Mouse (Mus musculus) gastrocnemius, adult 2 months (tissue): Measurements from ENCODE around the gene Gtf3c3. TPM values are rescaled to one million over a fixed set of nuclear protein-coding genes. Genes with fewer than 3 reads are reported as not detected.

Experiments
- DNase-seq: peaks from one replicate; pipeline ENCODE4 v3.0.0; 2022
- H3K27ac ChIP-seq: fragments of 200-600 bp; 2 replicates; pipeline ENCODE4 v1.8.1; 2022; ENCODE audit warnings: mild to moderate bottlenecking
- H3K4me3 ChIP-seq: fragments of 200-600 bp; 2 replicates; pipeline ENCODE4 v1.8.1; 2022; ENCODE audit warnings: mild to moderate bottlenecking, moderate library complexity
- CTCF ChIP-seq: fragments of 200-600 bp; IDR thresholded peaks from 2 replicates; pipeline ENCODE4 v1.8.1; 2022; ENCODE audit warnings: antibody characterized with exemption, mild to moderate bottlenecking, moderate library complexity
- intact Hi-C: fragments of 180-260 bp; cut with DNase I; formaldehyde crosslinking; loops from one replicate; pipeline ENCODE4 v1.15.1; 2025
- long read RNA-seq, 2 experiments: library from polyadenylated mRNA; stranded (forward); transcript quantifications; one replicate each; pipeline ENCODE4 v2.0.0; 2021
- total RNA-seq, 2 experiments: library from RNA; stranded (reverse); gene quantifications; 2 replicates each; pipeline ENCODE4 v1.2.3; 2021

Gene Gtf3c3
- 10 to 100 TPM in 1 of 2 experiments, 1 to 10 TPM in 1; 8.7 to 10.5 TPM for total RNA-seq
- long read RNA-seq, experiment 1, full-length matches to known transcripts, result 6 of 7 reads
- long read RNA-seq, experiment 1, partial matches to known transcripts, result 0 of 7 reads
- long read RNA-seq, experiment 1, other reads (novel, unspliced or antisense), result 1 of 7 reads
- long read RNA-seq, experiment 2, full-length matches to known transcripts, result 3 of 4 reads
- long read RNA-seq, experiment 2, partial matches to known transcripts, result 1 of 4 reads
- long read RNA-seq, experiment 2, other reads (novel, unspliced or antisense), result 0 of 4 reads

- TF ChIP-seq CTCF, result no peak
- peak within 1 kb of the TSS; percentile 84 for H3K27ac ChIP-seq
- peak within 1 kb of the TSS; percentile 90 for H3K4me3 ChIP-seq
- DNase-seq, result peak; percentile 86
- intact Hi-C loops, result no loop called here
These were observed at the start of gene Gtf3c3 for GRCm38 (mm10) chr1:54438340-54439079. Gene Gtf3c3 (minus strand): TSS chr1:54438971.

DNA sequence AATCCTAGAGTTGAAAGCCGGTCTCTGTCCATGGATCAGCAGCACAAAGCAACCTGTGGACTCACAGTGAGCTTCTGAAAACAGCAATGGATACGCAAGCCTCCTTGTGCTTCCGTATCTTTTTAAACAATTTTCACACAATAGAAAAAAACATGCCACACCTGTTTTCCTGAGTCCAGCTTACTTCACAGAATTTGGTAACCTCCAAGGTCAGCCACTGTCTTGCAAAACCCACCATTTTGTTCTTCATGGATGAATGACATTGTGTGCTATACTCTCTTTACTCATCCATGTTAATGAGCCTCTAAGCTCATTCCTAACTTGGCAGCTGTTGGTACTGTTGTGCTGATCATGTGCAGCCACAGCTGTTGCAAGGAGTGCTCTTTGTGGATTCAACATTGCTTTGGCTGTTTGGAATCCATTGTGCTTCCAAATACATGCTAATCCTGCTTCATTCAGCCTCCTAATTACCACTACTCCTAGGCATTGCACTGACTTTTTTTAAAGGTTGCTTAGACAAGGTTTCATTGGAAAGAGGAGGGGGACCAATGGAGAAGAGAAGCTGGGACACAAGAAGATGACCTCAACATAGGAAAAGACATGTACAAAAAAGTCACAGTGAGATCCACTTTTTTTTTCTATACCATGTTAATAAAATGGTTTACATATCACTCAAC is 46.1 kb upstream of the Gtf3c3 start:
- intact Hi-C loops, result no loop called here
- H3K27ac ChIP-seq, result no peak overlapping the region
- H3K4me3 ChIP-seq, result no peak overlapping the region
- TF ChIP-seq CTCF, result no peak
- no peak for DNase-seq

DNA sequence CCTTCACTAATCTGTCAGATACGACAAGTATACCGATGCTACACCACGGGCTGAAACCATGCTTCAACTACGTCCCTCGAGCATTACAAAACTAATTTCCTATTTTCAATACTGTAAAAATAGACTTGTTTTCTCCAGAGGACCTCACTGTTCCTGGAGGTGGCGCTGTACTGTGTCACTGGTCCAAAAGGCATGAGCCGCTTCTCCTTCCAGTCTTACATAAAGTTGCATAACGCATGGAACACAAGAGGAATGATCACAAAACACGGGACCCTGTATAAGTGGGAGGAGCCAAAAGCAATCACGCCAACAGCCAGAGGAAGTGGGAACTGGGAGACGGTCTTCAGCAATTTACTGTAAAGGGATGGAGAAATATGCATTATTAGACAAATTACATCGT is 41.7 kb upstream of the Gtf3c3 start:
- Histone ChIP-seq H3K27ac (no peak overlapping the region), H3K4me3 (no peak overlapping the region)
- intact Hi-C loops, result no loop called here
- DNase-seq, result no peak
- no peak for TF ChIP-seq CTCF

GRCm38 (mm10) chr1:54468662-54469061 is 29.9 kb upstream of the Gtf3c3 start:
- H3K27ac ChIP-seq, result no peak overlapping the region
- DNase-seq, result no peak
- TF ChIP-seq CTCF, result no peak
- H3K4me3 ChIP-seq, result no peak overlapping the region
- intact Hi-C loops, result no loop called here

DNA sequence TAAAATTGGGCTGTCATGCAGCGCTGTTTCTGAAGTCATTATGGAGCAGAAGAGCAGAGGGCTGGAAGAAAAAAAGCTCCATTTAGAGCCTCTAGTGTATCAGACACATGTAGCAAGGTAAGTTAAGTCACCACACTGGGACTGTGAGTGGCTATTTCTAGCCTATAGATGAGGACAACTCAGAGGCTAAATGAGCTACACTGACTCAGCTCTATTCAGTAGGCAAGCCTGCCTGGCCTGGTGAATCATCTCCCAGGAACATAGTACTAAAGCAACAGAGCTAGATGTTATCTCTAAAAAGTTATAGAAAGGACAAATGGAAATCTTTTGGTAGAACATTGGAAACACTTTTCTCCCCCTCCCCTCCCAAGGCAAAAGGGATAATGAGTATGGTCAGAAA is 28.6 kb upstream of the Gtf3c3 start:
- intact Hi-C loops, result no loop called here
- no peak for DNase-seq
- Histone ChIP-seq H3K4me3 (no peak overlapping the region), H3K27ac (no peak overlapping the region)
- no peak for TF ChIP-seq CTCF

GRCm38 (mm10) chr1:54452116-54452515 is 13.3 kb upstream of the Gtf3c3 start:
- Histone ChIP-seq H3K4me3 (no peak overlapping the region), H3K27ac (no peak overlapping the region)
- intact Hi-C loops, result no loop called here
- DNase-seq, result no peak
- TF ChIP-seq CTCF, result no peak

DNA sequence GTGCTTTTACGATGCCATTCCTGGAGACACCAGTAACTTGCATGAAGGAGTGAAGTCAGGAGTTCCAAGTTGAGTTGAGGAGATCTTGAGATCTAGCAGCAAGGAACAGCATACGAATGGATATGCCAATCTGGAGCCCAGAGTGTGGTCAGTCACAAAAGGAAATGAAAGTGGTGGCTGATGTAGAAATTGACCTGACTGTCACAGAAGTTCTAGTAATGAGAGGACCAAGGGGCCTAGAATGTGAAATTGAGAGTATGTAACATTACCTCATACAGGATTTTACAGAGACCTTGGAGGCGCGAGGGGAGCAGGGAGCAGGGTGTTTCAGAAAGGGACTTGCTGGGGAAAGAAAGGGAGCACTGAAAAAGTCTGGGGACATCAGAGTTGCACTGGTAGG is 10.1 kb upstream of the Gtf3c3 start:
- intact Hi-C loops, result no loop called here
- no peak overlapping the region for H3K4me3 ChIP-seq
- no peak overlapping the region for H3K27ac ChIP-seq
- no peak for TF ChIP-seq CTCF
- no peak for DNase-seq

DNA sequence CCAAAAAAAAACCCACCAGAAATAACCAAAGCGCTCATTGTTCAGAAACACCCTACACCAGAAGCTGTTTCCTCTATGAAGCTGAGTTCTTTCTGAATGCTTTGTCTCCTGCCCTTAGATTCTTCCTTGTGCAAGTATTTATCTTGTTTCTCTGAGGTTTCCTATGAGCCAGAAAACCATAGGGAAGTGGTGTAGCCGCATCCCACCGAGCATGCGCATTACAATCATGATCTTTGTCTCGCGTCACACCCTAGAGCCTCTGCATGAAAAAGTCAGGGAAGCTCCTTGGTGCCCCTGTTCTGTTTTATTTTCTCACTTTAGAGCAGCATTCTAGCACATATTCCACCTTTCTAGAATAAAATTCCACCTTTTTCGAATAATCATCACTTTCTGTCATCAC is 4.9 kb upstream of the Gtf3c3 start:
- no peak overlapping the region for H3K4me3 ChIP-seq
- no peak overlapping the region for H3K27ac ChIP-seq
- DNase-seq, result no peak
- intact Hi-C loops, result no loop called here
- TF ChIP-seq CTCF, result no peak

DNA sequence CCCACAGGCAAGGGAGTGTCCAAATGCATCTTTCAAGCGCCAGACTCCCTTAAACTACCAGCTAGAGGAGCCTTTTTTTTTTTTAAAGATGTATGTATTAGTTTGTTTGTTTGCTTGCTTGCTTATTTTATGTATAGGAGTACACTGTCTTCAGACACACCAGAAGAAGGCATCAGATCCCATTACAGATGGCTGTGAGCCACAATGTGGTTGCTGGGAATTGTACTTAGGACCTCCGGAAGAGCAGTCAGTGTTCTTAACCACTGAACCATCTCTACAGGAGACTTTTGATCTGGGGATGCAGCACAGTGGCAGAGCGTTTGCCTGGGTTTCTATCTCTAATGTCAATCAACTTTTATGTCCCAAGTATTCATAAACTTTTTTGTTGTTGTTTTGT is 307 bp upstream of the Gtf3c3 start:
- Histone ChIP-seq H3K4me3 (peak overlapping the region; percentile 90), H3K27ac (peak overlapping the region; percentile 84)
- no peak for DNase-seq
- intact Hi-C loops, result no loop called here
- TF ChIP-seq CTCF, result no peak

- DNase-seq, result no peak
- intact Hi-C loops, result loop anchor here (10.0 kb wide), 1 partner anchor 583 kb away; no protein-coding TSS in a partner anchor
- no peak overlapping the region for H3K4me3 ChIP-seq
- no peak for TF ChIP-seq CTCF
- H3K27ac ChIP-seq, result no peak overlapping the region
These were observed 16.5 kb downstream of the Gtf3c3 start for GRCm38 (mm10) chr1:54422195-54422750.

DNA sequence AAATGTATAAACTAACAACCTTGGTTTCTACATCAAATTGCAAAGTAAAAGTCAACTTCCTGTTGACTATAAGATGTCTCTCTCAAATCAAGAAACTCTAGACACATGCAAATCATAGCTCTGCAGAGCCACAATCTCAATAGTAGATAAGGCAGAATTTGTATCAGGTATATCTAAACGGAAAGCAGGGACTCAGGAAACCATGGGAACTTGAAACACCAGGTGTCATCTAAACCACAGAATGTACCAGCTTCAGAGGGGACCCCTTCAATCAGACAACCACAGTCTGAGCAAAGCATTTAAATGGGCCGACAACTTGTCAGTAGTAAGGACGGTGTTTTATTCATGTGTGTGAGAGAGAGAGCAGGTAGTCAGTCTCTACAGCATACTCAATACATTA is 17.1 kb downstream of the Gtf3c3 start:
- intact Hi-C loops, result loop anchor here (10.0 kb wide), 1 partner anchor 583 kb away; no protein-coding TSS in a partner anchor
- Histone ChIP-seq H3K4me3 (no peak overlapping the region), H3K27ac (no peak overlapping the region)
- DNase-seq, result no peak
- no peak for TF ChIP-seq CTCF

DNA sequence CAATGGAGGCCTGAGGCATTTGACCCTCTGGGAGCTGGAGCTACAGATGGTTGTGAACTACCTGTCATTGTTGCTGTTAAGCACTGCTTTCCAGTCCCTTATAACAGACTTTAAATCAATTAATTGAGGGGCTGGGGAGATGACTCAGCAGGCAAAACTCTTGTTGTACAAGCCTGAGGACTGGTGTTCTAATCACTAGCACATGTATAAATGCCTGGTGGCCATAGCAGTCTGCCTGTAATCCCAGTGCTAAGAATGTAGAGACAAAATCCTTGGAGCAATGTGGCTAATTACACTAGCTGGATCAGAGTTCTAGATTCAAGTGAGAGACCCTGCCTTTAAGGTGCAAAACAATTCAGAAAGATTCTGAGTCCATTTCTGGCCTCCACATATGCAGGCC is 36.0 kb downstream of the Gtf3c3 start:
- intact Hi-C loops, result no loop called here
- H3K4me3 ChIP-seq, result no peak overlapping the region
- no peak overlapping the region for H3K27ac ChIP-seq
- no peak for DNase-seq
- TF ChIP-seq CTCF, result no peak

GRCm38 (mm10) chr1:54384221-54384620 is 54.5 kb downstream of the Gtf3c3 start:
- Histone ChIP-seq H3K27ac (no peak overlapping the region), H3K4me3 (no peak overlapping the region)
- no peak for DNase-seq
- no peak for TF ChIP-seq CTCF
- intact Hi-C loops, result loop anchor here (5.0 kb wide), 1 partner anchor 477 kb away; no protein-coding TSS in a partner anchor
